Mouse (Mus musculus): Measurements from ENCODE around the gene Trpm3. TPM values are rescaled to one million over a fixed set of nuclear protein-coding genes. Genes with fewer than 3 reads are reported as not detected.

Gene Trpm3
- total and polyA plus RNA-seq, 2 experiments: not detected

GRCm38 (mm10) chr19:22880199-22880598, 741.4 kb downstream of the Trpm3 start:
- Histone ChIP-seq H3K27ac (replicated peaks; ENCODE audit: insufficient read depth, low read depth, low read length) (no peak overlapping the region), H3K4me1 (ENCODE audit: control insufficient read depth, insufficient read depth, low read length) (no peaks in the 10 kb centered on the region), H3K27me3 (ENCODE audit: control insufficient read depth, insufficient read depth, low read length) (0 out of 2 replicates have a peak, but pooled peaks cover 3% of the 10 kb centered on the region), H3K4me3 (ENCODE audit: insufficient read depth, low read depth, low read length) (no peak overlapping the region), H3K9ac (ENCODE audit: low read depth, low read length) (no peak overlapping the region), H3K36me3 (ENCODE audit: control insufficient read depth, insufficient read depth, low read length) (no peaks in the 10 kb centered on the region), H3K79me2 (ENCODE audit: control insufficient read depth, insufficient read depth, low read length) (no peaks in the 10 kb centered on the region)
- WGBS: 69% methylated on average over 1 of the region's 1 CpGs
- TF ChIP-seq POLR2A (IDR thresholded peaks at IDR 0.05; ENCODE audit: extremely low read depth, insufficient read depth, low read length): no peak
- TF ChIP-seq CTCF (IDR thresholded peaks at IDR 0.05; ENCODE audit: low read depth, low read length): no peak
- no peak for DNase-seq (ENCODE audit: extremely low read depth, low read depth, low spot score)

GRCm38 (mm10) chr19:22882670-22883111, 743.8 kb downstream of the Trpm3 start:
- WGBS: 40% methylated on average over 3 of the region's 3 CpGs
- Histone ChIP-seq H3K9ac (ENCODE audit: low read depth, low read length) (no peak overlapping the region), H3K36me3 (ENCODE audit: control insufficient read depth, insufficient read depth, low read length) (no peaks in the 10 kb centered on the region), H3K27me3 (ENCODE audit: control insufficient read depth, insufficient read depth, low read length) (0 out of 2 replicates have a peak, but pooled peaks cover 3% of the 10 kb centered on the region), H3K27ac (replicated peaks; ENCODE audit: insufficient read depth, low read depth, low read length) (no peak overlapping the region), H3K4me1 (ENCODE audit: control insufficient read depth, insufficient read depth, low read length) (no peaks in the 10 kb centered on the region), H3K79me2 (ENCODE audit: control insufficient read depth, insufficient read depth, low read length) (no peaks in the 10 kb centered on the region), H3K4me3 (ENCODE audit: insufficient read depth, low read depth, low read length) (no peak overlapping the region)
- no peak for DNase-seq (ENCODE audit: extremely low read depth, low read depth, low spot score)
- TF ChIP-seq POLR2A (IDR thresholded peaks at IDR 0.05; ENCODE audit: extremely low read depth, insufficient read depth, low read length) (no peak), CTCF (IDR thresholded peaks at IDR 0.05; ENCODE audit: low read depth, low read length) (no peak)

GRCm38 (mm10) chr19:22883154-22883553, 744.3 kb downstream of the Trpm3 start:
- Histone ChIP-seq H3K27me3 (ENCODE audit: control insufficient read depth, insufficient read depth, low read length) (0 out of 2 replicates have a peak, but pooled peaks cover 3% of the 10 kb centered on the region), H3K79me2 (ENCODE audit: control insufficient read depth, insufficient read depth, low read length) (no peaks in the 10 kb centered on the region), H3K4me1 (ENCODE audit: control insufficient read depth, insufficient read depth, low read length) (no peaks in the 10 kb centered on the region), H3K27ac (replicated peaks; ENCODE audit: insufficient read depth, low read depth, low read length) (no peak overlapping the region), H3K9ac (ENCODE audit: low read depth, low read length) (no peak overlapping the region), H3K4me3 (ENCODE audit: insufficient read depth, low read depth, low read length) (no peak overlapping the region), H3K36me3 (ENCODE audit: control insufficient read depth, insufficient read depth, low read length) (no peaks in the 10 kb centered on the region)
- TF ChIP-seq POLR2A (IDR thresholded peaks at IDR 0.05; ENCODE audit: extremely low read depth, insufficient read depth, low read length) (no peak), CTCF (IDR thresholded peaks at IDR 0.05; ENCODE audit: low read depth, low read length) (no peak)
- WGBS: 81% methylated on average over 7 of the region's 7 CpGs
- DNase-seq (ENCODE audit: extremely low read depth, low read depth, low spot score): no peak

GRCm38 (mm10) chr19:22883744-22884317, 745.0 kb downstream of the Trpm3 start:
- H3K79me2 ChIP-seq (ENCODE audit: control insufficient read depth, insufficient read depth, low read length): no peaks in the 10 kb centered on the region
- TF ChIP-seq POLR2A (IDR thresholded peaks at IDR 0.05; ENCODE audit: extremely low read depth, insufficient read depth, low read length) (no peak), CTCF (IDR thresholded peaks at IDR 0.05; ENCODE audit: low read depth, low read length) (peak; percentile 69)
- no peak overlapping the region for H3K27ac ChIP-seq (replicated peaks; ENCODE audit: insufficient read depth, low read depth, low read length)
- 0 out of 2 replicates have a peak, but pooled peaks cover 3% of the 10 kb centered on the region for H3K27me3 ChIP-seq (ENCODE audit: control insufficient read depth, insufficient read depth, low read length)
- H3K36me3 ChIP-seq (ENCODE audit: control insufficient read depth, insufficient read depth, low read length): no peaks in the 10 kb centered on the region
- WGBS: 26% methylated on average over 18 of the region's 18 CpGs
- DNase-seq (ENCODE audit: extremely low read depth, low read depth, low spot score): peak; percentile 47
- no peak overlapping the region for H3K9ac ChIP-seq (ENCODE audit: low read depth, low read length)
- H3K4me3 ChIP-seq (ENCODE audit: insufficient read depth, low read depth, low read length): no peak overlapping the region
- no peaks in the 10 kb centered on the region for H3K4me1 ChIP-seq (ENCODE audit: control insufficient read depth, insufficient read depth, low read length)

GRCm38 (mm10) chr19:22884357-22884756, 745.5 kb downstream of the Trpm3 start:
- Histone ChIP-seq H3K79me2 (ENCODE audit: control insufficient read depth, insufficient read depth, low read length) (no peaks in the 10 kb centered on the region), H3K27me3 (ENCODE audit: control insufficient read depth, insufficient read depth, low read length) (0 out of 2 replicates have a peak, but pooled peaks cover 3% of the 10 kb centered on the region), H3K36me3 (ENCODE audit: control insufficient read depth, insufficient read depth, low read length) (no peaks in the 10 kb centered on the region), H3K4me1 (ENCODE audit: control insufficient read depth, insufficient read depth, low read length) (no peaks in the 10 kb centered on the region), H3K27ac (replicated peaks; ENCODE audit: insufficient read depth, low read depth, low read length) (no peak overlapping the region), H3K9ac (ENCODE audit: low read depth, low read length) (no peak overlapping the region), H3K4me3 (ENCODE audit: insufficient read depth, low read depth, low read length) (no peak overlapping the region)
- 53% methylated on average over 11 of the region's 11 CpGs for WGBS
- no peak for DNase-seq (ENCODE audit: extremely low read depth, low read depth, low spot score)
- TF ChIP-seq POLR2A (IDR thresholded peaks at IDR 0.05; ENCODE audit: extremely low read depth, insufficient read depth, low read length): no peak
- TF ChIP-seq CTCF (IDR thresholded peaks at IDR 0.05; ENCODE audit: low read depth, low read length): peak; percentile 18; the same call in 1 of the 2 replicates

GRCm38 (mm10) chr19:22885051-22885450, 746.2 kb downstream of the Trpm3 start:
- DNase-seq (ENCODE audit: extremely low read depth, low read depth, low spot score): no peak
- Histone ChIP-seq H3K27me3 (ENCODE audit: control insufficient read depth, insufficient read depth, low read length) (0 out of 2 replicates have a peak, but pooled peaks cover 3% of the 10 kb centered on the region), H3K27ac (replicated peaks; ENCODE audit: insufficient read depth, low read depth, low read length) (no peak overlapping the region), H3K9ac (ENCODE audit: low read depth, low read length) (no peak overlapping the region), H3K4me1 (ENCODE audit: control insufficient read depth, insufficient read depth, low read length) (no peaks in the 10 kb centered on the region), H3K4me3 (ENCODE audit: insufficient read depth, low read depth, low read length) (no peak overlapping the region), H3K36me3 (ENCODE audit: control insufficient read depth, insufficient read depth, low read length) (no peaks in the 10 kb centered on the region), H3K79me2 (ENCODE audit: control insufficient read depth, insufficient read depth, low read length) (no peaks in the 10 kb centered on the region)
- no peak for TF ChIP-seq CTCF (IDR thresholded peaks at IDR 0.05; ENCODE audit: low read depth, low read length)
- no peak for TF ChIP-seq POLR2A (IDR thresholded peaks at IDR 0.05; ENCODE audit: extremely low read depth, insufficient read depth, low read length)
- WGBS: 90% methylated on average over 5 of the region's 5 CpGs

Measured in liver, adult 2 months (tissue).